Mouse (Mus musculus) embryonic fibroblast, embryonic 13.5 days (primary cell): ENCODE data around the gene Zranb2.

Experiments
- CTCF ChIP-seq: IDR thresholded peaks from 2 replicates; pipeline ENCODE4 v1.5.1; 2011; ENCODE audit warnings: mild to moderate bottlenecking, control low read depth, low read length, moderate library complexity, borderline replicate concordance; ENCODE audit not compliant: insufficient read depth
- POLR2A ChIP-seq: IDR thresholded peaks from 2 replicates; pipeline ENCODE4 v1.6.1; 2011; ENCODE audit warnings: low read depth, mild to moderate bottlenecking, control low read depth, low read length, moderate library complexity

- TF ChIP-seq CTCF = no peak
- TF ChIP-seq POLR2A = peak; percentile 41; the same call in 1 of the 2 replicates
These were observed 941 bp downstream of the Zranb2 start for GRCm38 (mm10) chr3:157534786-157535415.
